Mouse (Mus musculus) T-helper 2 cell (primary cell): Measurements from ENCODE around the gene Mllt10.
"Not testable (repeated sequence)": the region's sequence is repeated elsewhere in the genome, so short reads cannot be mapped to it uniquely, and the experiment has no call there.

Experiments used
- in situ Hi-C: fragments of 300-600 bp; cut with MboI, MseI; formaldehyde crosslinking; loops from one replicate; pipeline ENCODE4 v1.15.1; 2025; ENCODE audit warnings: high pct_unique_total_duplicates

Mllt10 gene

DNA sequence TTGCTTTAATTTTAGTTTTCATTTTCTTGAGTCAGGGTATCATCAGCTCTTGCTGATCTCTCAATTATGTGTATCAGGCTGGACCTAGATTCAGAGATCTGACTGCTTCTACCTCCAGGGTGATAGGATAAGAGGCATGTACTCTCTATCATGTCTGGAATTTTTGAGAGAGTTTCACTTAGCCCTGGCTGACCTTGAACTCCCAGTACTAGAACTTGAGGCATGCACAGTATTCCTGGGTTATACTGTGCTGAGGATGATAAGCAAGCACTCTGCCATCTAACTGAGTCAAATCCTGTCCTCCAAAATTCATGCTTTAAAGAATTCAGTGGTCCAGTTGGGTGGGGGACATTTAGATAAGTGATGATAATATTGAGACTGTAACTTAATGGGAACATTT lies 11.4 kb downstream of the Mllt10 start:
- in situ Hi-C loops: no loop called here

DNA sequence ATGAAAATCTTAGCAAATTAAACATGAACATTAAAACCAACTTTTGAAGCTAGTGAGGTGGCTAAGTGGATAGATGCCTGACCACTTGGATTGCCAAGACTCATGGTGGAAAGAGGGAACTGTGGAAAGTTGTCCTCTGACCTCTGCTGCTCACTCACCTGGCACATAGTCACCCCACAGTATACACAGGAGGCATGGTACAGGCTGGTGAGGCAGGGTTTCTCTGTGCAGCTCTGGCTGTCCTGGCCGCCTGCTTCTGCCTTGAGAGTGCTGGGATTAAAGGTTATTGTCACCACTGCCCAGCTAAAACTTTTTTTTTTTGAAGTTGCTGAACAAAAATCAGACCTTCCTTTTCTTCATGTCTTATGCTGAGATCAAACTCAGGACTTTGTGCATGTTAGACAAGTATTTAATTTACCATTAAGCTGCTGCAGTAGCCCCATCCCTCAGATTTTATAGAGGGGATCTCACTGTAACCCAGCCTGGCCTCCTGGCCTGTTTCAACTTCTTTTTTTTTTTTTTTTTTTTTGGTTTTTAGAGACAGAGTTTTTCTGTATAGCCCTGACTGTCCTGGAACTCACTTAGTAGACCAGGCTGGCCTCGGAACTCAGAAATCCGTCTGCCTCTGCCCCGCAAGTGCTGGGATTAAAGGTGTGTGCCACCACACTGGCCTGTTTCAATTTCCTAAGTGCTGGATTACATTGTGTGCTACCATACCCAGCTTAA lies 13.2 kb downstream of the Mllt10 start:
- in situ Hi-C loops: no loop called here

DNA sequence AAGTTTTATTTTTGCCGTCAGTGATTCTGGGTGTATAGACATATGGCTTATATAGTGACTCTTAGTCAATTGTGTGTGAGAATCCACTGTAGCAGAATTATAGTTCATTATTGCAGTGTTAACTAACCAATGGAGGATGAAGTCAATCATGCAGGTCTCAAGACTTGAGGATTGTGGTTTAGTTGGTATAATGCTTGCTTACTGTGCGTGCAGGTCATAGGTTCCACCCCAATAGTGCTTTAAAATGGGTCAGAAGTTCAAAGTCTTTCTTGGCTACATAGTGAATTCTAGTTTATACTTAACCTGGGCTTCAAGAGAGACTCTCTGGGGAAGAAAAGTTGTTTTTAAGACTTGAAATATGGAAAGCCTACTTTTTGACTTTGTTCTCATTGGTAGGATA lies 16.9 kb downstream of the Mllt10 start:
- in situ Hi-C loops: no loop called here

DNA sequence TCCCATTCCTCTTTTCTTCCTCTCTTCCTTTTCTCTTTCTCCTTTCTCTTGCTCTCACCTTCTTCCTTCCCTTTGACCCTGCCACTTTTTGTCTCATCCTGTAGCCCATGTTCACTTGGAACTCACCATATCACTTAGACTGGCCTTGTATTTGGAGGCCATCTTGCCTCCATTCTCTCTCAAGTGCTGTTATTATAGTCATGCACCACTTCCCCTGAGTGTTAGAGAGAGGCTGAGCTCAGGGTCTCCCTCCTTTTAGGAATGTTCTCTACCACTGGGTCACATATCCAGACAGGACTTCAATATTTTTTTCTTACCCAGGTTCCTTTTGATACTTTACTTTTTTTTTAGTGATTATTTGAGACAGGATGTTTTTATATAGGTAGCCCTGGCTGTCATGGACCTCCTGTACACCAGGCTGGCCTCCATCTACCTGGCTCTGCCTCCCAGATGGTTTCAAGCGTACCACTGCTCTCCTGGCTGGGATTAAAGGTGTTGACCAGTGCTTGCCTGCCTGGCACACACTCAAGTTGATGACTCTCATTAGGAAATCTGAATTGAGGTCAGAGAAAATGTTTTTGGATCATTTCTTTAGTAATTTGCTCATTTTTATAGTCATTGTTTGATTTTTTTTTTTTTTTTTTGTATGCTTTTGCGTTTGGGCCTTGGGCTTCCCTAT lies 25.3 kb downstream of the Mllt10 start:
- in situ Hi-C loops: no loop called here

DNA sequence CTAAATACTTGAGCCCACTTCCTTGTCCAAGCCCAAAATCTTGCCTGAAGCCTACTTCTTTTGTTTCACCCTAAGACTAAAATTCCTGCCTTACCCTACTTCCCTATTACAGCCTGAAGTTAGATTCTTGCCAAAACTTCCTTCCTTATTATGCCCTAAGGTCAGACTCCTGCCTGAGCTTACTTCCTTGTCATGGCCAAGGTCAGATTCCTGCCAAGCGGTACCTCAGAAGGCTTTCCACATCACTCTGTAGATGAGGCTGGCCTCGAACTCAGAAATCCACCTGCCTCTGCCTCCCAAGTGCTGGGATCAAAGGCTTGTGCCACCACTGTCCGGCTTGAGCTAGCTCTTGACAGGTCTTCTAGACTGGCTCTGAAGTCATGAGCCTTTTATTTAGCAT lies 32.7 kb downstream of the Mllt10 start:
- in situ Hi-C loops: not testable (repeated sequence)

DNA sequence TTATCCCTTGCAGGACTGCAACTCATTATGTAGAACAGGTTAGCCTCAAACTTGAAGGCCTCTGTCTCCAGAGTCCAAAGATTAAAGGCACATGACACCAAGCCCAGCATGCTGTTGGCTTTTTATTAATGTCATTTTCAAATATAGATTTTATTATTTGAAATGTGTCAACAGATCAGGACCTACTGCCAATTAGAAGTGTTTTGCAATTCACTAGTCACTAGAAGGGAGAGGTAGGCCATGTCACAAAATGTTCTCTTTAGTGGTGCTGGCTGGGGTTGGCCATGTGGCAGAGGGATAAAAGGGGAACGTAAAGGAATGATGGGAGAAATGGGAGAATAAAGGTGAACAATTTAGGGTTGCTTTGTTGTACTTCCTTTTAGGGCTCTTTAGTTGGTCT lies 38.8 kb downstream of the Mllt10 start:
- in situ Hi-C loops: no loop called here

DNA sequence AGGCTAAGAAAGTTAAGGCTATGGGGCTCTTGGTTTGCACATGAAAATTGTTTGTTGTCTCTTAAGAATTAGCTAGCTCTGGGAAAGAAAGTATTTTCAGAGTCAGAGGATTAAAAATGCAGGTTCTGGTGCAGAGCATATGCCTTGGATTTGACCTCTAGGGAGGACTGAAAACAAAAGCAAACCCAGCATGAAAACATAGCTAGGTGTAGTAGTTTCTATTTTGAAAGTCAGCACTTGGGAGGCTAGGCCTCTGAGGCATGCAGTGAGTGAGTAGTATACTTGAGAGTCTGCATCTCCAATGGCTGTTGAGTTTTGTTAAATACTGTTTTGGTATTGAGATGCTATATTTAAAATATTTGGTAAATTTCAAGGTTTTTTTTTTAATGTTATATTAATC lies 39.3 kb downstream of the Mllt10 start:
- in situ Hi-C loops: no loop called here

DNA sequence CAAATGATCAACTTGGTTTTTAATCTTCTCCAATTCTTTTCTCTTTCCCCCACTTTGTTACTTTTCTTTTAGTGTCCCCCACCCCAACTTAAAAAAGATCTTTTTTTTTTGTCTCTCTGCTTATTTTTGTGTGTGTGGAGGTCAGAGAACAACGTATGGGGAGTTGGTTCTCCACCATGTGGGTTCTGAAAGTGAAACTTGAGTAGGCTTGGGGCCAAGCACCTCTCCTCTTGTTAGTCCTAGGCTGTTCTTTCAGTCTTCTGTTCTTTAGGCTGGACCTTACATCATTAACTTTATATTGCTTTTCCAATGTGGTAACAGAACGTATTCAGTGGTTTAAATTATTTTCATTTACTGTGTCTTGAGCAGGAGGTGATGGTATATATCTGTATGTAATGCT lies 40.8 kb downstream of the Mllt10 start:
- in situ Hi-C loops: no loop called here

DNA sequence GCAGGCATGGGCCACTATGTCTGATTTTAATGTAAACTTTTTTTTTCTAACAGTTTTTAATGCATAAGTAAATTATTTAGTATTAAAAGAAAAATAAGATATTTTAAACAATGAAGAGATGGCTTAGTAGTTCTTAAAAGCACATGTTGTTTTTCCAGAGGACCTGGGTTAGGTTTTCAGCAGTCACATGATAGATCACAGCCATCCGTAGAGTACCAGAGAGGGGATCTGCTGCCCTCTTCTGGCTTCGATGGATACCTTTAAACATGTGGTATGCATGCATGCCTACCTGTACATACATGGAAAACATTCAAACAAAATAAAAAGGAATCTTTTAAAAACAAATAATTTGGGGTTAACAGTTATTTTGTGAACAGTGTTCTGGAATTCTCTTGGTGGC lies 45.9 kb downstream of the Mllt10 start:
- in situ Hi-C loops: no loop called here

DNA sequence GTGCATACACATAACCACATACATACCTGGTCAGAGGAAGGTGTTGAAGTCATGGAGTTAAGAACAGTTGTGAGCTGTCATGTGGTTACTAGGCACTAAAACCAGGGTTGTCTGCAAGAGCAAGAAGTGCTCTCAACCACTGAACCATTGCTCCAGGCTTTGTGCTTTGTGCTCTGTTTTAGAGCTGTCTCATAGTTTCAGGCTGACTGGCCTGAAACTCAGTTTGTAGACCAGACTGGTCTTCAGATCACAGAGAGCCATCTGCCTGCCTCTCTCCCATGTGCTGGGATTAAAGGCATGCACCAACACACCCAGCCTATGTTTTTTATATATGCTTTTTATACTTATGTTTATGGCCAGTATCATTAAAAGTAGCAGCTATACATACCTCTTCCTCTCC lies 52.5 kb downstream of the Mllt10 start:
- in situ Hi-C loops: no loop called here

DNA sequence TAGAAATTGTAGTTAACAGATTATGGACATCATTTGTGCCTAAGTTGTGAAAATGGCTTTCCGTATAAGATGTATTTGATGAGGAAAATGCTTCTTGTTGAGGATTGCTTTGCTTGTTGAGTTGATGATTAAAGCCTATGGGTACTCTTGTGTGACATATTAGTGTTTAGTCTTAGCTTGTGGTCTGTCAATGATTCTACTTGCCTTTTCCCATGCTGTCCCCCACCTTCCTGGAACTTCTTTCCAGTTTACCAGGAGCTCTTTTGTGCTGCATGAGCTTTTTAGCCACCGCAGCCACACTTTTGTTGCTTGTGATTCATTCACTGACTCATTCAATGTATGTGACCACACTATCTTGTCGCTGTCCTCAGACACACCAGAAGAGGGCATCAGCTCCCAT lies 53.2 kb downstream of the Mllt10 start:
- in situ Hi-C loops: no loop called here

DNA sequence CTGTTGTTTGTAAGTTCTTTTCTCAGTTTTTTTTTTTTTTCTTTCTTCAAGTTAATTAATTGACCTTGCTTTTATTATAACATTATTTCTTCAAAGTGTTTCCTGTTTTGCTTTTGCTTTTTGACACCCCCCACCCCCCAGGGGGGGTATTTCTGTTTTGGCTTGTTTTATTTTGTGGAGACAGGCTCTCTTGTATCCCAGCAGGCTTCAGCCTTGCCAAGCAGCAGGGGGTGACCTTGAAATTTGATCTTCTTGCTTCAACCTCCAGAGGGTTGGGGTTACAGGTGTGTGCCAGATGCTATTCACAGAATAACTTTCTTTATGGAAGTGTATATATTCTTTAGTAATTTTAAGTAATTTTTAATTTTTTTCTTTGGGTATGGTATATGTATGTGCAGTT lies 56.4 kb downstream of the Mllt10 start:
- in situ Hi-C loops: no loop called here

DNA sequence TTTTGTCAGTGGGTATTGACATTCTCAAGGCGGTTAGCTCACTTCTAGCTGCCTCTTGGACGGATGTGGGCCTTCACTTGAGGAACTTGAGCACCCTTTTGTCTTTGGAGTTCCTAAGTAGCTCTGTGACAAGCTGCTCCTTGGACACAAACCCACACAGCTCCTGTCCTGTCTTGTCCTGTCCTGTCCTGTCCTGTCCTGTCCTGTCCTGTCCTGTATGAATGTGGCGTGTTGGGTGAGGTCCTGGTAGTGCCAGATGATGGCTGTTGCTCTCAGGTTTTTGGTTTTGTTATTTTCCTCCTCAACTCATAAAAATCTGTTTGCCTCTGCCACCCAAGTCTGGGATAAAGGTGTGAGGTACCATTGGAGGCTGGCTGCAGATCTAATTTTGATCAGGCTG lies 61.4 kb downstream of the Mllt10 start:
- in situ Hi-C loops: no loop called here

DNA sequence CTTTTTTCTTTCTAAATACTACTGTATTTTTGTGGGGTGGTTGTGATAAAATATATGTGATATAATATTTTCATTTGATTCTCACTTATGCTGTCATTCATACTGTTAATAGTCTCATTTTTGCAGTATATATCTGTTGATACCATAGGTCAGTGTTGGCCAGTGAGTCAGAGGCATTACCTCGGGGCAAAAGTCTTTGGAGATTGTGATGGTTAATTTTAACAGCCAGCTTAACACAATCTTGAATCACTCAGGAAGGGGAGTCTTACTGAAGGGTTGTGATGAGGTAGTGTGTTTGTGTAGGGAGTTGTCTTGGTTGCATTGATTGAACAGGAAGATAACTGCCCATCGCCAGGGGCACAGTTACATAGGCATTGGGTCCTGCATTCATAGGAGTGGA lies 83.1 kb downstream of the Mllt10 start:
- in situ Hi-C loops: no loop called here

DNA sequence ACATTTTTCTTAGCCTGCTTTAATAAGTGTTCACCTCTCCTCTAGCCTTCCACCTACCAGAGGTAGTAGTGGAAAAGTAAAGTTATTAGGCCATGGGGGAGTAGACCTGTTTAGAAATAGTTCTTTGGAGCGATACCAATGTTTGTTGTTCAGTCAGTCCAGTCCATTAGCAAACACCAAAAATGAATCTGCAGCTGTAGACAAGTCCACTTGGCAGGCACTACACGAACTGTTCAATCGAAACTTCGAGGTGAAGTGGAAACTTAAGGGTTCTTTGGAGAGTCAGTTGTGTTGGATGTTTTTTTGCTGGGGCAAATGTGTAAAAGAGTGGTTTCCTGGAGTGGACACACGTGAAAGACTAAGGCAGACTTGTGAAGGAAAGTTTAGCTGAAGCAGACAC lies 84.6 kb downstream of the Mllt10 start:
- in situ Hi-C loops: no loop called here

DNA sequence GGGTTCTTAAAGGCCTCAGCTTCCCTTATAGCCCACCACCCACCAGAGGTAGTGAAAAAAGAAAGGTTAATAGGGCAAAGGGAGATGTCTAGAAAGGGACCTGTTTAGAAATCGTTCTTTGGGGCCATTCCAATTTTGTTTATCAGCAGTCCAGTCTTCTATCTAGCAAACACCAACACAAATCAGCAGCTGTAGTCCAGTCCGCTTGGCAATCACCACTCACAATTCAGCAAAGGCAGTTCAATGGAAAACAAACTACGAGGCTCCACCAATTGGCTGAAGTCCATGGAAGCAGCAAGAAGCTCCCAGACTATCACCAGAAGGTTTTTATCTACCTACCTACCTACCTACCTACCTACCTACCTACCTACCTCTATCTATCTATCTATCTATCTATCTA lies 101.1 kb downstream of the Mllt10 start:
- in situ Hi-C loops: no loop called here

DNA sequence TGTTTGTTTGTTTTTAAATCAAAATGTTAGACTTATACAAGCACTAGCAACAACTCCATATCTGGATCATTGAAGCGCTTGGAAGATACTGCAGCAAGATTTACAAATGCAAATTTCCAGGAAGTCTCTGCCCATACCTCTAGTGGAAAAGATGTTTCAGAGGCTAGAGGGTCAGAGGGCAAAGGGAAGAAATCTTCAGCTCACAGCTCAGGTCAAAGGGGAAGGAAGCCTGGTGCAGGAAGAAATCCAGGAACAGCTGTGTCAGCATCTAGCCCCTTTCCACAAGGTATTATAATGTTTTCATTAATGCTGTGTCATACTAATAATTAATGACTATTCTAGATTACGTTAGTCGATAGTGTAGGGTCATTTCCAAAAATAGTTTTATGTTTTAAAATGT lies 104.4 kb downstream of the Mllt10 start:
- in situ Hi-C loops: no loop called here

DNA sequence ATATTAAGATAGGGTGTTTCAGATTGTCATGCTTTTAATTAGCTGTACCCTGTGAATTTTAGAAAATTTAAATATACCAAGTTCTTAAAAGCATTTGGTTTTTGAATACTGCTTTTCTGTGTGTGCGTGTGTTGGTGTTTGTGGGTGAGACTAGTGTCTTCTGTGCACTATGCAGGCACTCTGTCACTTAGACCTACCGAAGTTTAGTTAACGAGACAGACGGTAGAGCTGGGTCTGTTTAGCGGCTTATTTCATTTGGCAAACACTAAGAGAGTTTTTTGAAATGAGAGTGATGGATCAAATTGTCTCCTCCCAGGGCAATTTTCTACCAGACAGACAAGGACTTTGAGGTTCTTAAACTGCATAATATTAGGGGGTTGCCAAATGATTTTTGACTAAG lies 106.0 kb downstream of the Mllt10 start:
- in situ Hi-C loops: no loop called here

DNA sequence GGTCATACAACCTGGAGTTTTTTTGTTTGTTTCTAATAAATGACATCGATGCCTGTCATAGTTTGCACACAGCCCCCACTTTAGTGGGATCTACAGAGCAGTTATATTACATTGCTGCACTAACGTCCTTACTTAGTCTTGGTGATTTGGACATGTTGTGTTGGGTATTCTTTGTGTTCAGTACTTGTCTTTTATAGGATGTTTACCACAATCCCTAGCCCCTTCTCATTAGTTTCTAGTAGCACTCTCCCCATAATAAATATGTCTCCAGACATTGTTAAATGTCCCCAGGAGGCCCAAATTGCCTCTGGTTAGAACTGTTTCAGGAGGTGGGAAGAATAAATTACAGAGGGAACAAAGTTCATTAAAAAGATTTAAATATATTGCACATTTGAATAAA lies 110.5 kb downstream of the Mllt10 start:
- in situ Hi-C loops: no loop called here

DNA sequence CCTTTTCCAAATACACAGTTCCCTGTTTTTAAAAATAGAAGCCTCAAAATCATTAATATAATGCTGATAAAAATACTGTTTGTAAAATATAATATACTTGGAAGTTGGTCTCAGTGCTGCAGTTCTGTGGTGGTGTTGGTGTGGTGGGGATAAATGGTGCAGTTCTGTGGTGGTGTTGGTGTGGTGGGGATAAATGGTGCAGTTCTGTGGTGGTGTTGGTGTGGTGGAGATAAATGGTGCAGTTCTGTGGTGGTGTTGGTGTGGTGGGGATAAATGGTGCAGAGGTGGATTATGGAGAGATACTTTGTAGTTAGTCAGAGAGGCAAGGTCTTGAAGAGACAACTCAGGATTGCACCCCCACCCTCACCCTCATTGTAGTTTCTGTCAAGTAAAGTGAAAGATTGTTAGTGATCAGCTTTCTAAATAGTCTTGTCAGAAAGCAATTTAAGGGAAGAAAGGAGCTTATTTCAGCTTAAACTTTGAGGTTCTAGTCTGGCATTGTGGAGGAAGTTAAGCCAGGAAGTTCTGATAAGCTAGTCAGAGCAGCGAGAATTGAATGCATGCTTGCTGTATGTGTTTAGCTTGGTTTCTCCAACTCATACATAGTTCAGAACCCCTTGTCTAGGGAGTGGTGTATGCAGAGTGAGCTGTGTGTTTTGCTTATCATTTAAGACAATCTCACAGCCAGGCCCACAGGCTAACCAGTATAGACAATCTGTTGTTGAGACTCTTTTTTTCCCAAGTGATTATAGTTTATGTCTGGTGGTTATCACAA lies 114.3 kb downstream of the Mllt10 start:
- in situ Hi-C loops: no loop called here

DNA sequence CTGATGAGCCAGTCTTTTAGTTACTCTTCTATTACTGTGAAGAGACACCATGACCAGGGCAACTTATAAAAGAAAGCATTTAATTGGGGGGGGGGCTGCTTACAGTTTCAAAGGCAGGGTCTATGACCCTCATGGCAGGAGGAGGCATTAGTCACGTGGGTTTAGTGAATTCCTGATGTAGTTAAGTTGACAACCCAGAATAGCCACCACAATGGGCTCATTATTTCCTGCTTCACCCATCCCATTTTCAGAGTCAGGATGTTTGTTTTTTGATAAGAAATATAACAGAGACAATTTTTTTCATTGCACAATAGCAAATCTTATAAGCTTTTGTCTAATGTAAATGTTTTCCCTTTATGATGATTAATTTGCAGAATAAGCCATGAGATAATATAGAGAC lies 120.2 kb downstream of the Mllt10 start:
- in situ Hi-C loops: no loop called here

DNA sequence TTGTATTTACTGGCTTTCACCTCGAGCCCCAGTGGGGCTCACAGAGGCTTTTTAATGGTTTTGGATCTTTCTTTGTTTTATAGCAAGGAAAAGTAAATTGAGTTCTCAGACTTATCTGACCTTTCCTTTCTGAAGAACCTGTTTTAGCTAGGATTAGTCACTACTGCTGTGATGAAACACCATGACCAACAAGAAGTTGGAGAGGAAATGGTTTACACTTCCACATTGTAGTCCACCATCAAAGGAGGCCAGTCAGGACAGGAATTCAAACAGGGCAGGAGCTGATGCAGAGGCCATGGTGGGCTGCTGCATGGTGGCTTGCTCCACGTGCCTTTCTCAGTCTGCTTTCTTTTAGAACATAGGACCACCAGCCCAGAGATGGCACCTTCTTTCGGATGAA lies 121.2 kb downstream of the Mllt10 start:
- in situ Hi-C loops: no loop called here

DNA sequence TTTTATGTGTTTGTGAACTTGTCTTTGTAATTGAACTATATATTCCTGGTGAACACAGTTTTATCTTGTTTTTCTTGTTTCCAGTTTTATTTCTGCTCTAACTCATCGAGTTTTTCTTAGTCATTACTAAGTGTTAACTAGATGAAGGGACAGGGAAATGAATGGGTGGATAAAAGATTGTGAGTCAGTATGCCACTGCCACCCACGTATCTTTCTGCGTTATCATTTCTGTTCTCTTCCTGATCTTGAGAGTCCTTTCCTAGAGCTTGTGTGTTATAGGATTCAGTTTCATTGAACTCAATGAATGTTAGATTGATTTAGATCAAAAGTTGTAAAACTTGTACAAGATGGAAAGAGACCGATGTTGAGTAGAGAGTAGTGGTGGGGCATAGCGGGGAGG lies 125.3 kb downstream of the Mllt10 start:
- in situ Hi-C loops: loop anchor here (10.0 kb wide), 1 partner anchor 336 kb away; no protein-coding TSS in a partner anchor
